Mouse (Mus musculus) heart, embryonic 16.5 days (tissue): ENCODE data around the gene Cct6b. TPM values are rescaled to one million over a fixed set of nuclear protein-coding genes. Genes with fewer than 3 reads are reported as not detected.
"Not testable (repeated sequence)": the region's sequence is repeated elsewhere in the genome, so short reads cannot be mapped to it uniquely, and the experiment has no call there.

Experiments used
- ATAC-seq: fragments of 200-750 bp; cut with Nextera tagmentation; replicated peaks from 2 replicates; pipeline ENCODE4 v1.8.0; 2017; ENCODE audit warnings: moderate number of reproducible peaks; ENCODE audit not compliant: insufficient read depth, low FRiP score; ENCODE audit errors: extremely low read depth
- H3K27ac ChIP-seq: fragments of 300-500 bp; sonication (generic); 2 replicates; pipeline ENCODE4 v1.5.1; 2014; ENCODE audit warnings: mild to moderate bottlenecking, low read length, control low read depth, moderate library complexity
- H3K27me3 ChIP-seq: fragments of 300-500 bp; sonication (generic); 2 replicates; pipeline ENCODE4 v1.6.1; 2014; ENCODE audit warnings: low read length, mixed read lengths; ENCODE audit not compliant: control insufficient read depth, insufficient read depth
- H3K36me3 ChIP-seq: fragments of 300-500 bp; sonication (generic); 2 replicates; pipeline ENCODE4 v1.6.1; 2014; ENCODE audit not compliant: control insufficient read depth, insufficient read depth
- H3K4me1 ChIP-seq: fragments of 300-500 bp; sonication (generic); 2 replicates; pipeline ENCODE4 v1.6.1; 2014; ENCODE audit warnings: low read length, mixed read lengths; ENCODE audit not compliant: control insufficient read depth, insufficient read depth
- H3K4me2 ChIP-seq: fragments of 300-500 bp; sonication (generic); 2 replicates; pipeline ENCODE4 v1.6.1; 2014; ENCODE audit warnings: low read depth, mild to moderate bottlenecking, control low read depth, low read length
- H3K4me3 ChIP-seq: fragments of 300-500 bp; sonication (generic); 2 replicates; pipeline ENCODE4 v1.5.1; 2014; ENCODE audit warnings: mild to moderate bottlenecking, control low read depth, low read length
- H3K9ac ChIP-seq: fragments of 300-500 bp; sonication (generic); 2 replicates; pipeline ENCODE4 v1.6.1; 2014; ENCODE audit warnings: low read length, control low read depth
- H3K9me3 ChIP-seq: fragments of 300-500 bp; sonication (generic); replicated peaks from 2 replicates; pipeline ENCODE4 v1.6.1; 2016; ENCODE audit warnings: low read length; ENCODE audit not compliant: control insufficient read depth
- WGBS: fragments of 180-500 bp; shearing (Covaris S2); extraction: QIAGEN DNeasy Blood & Tissue Kit; methylation state at CpG from one replicate; pipeline ENCODE4 v1.1.7; 2014; 5-methylcytosine and 5-hydroxymethylcytosine counted together
- polyA plus RNA-seq: library from polyadenylated mRNA; unstranded; fragments of >200 nt; fragmentation: Nextera tagmentation; extraction: Ambion mirVana; gene quantifications from 2 replicates; pipeline ENCODE4 v1.2.1, GENCODE M21; 2015

Gene Cct6b
- polyA plus RNA-seq, 1 experiment from 2014 or later, result 0.25 TPM

GRCm38 (mm10) chr11:82726862-82727261 is 37.3 kb downstream of the Cct6b start:
- H3K27ac ChIP-seq, result no peak overlapping the region
- WGBS, result 89% methylated on average over 2 of the region's 2 CpGs
- peaks cover 3% of the 10 kb centered on the region; the same call in 1 of the 2 replicates for H3K9me3 ChIP-seq
- ATAC-seq, result no peak
- H3K4me1 ChIP-seq, result no peaks in the 10 kb centered on the region
- H3K4me2 ChIP-seq, result no peak overlapping the region
- no peak overlapping the region for H3K4me3 ChIP-seq
- no peaks in the 10 kb centered on the region for H3K36me3 ChIP-seq
- no peak overlapping the region for H3K9ac ChIP-seq
- no peaks in the 10 kb centered on the region for H3K27me3 ChIP-seq

DNA sequence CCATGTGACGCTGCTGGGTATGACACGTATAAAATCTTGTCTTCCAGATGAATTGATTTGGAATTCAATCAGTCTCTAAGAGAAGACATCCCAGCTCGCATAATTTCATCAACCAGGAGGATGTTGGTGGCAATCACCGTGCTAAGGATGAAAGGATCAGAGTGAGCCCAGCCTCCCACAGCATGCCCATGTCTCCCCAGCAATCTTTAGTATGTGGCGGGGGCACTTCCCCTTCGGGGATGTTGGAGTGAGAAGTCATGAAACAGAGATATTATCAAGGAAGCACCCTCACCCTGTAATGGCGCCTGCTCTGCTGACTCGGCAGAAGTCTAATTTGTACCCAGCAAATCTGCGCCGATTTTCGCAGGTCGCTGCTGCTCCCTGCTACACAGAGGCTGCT is 44.8 kb downstream of the Cct6b start:
- Histone ChIP-seq H3K27me3 (no peaks in the 10 kb centered on the region), H3K4me2 (no peak overlapping the region), H3K27ac (no peak overlapping the region), H3K36me3 (no peaks in the 10 kb centered on the region), H3K4me1 (no peaks in the 10 kb centered on the region), H3K4me3 (no peak overlapping the region), H3K9me3 (no peaks in the 10 kb centered on the region), H3K9ac (no peak overlapping the region)
- ATAC-seq, result no peak
- 65% methylated on average over 12 of the region's 12 CpGs for WGBS

DNA sequence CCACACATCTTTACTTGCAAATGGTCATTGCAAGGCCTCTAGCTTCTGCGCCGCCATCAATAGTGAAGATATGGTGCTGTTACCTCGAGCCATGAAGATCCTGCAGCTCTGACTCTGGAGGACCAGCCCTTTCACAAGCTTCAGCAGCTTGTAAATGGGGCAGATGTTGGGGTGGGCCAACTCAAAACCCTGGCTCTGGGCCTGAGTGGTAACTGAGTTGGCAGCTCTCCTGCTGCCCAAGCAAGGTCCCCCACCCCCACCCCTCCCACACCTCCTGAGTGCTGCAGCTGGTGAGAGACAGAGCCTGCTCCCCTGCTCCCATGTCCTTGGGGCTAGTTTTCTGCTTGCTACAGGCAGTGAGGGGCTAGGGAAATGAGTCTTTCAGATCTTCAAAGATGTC is 51.4 kb downstream of the Cct6b start:
- Histone ChIP-seq H3K4me2 (no peak overlapping the region), H3K9ac (no peak overlapping the region), H3K27ac (no peak overlapping the region), H3K4me1 (no peaks in the 10 kb centered on the region), H3K36me3 (no peaks in the 10 kb centered on the region), H3K4me3 (no peak overlapping the region), H3K27me3 (no peaks in the 10 kb centered on the region), H3K9me3 (no peaks in the 10 kb centered on the region)
- 75% methylated on average over 3 of the region's 3 CpGs for WGBS
- ATAC-seq, result no peak

GRCm38 (mm10) chr11:82708934-82709333 is 55.2 kb downstream of the Cct6b start:
- Histone ChIP-seq H3K4me2 (no peak overlapping the region), H3K4me3 (no peak overlapping the region), H3K27me3 (0 out of 2 replicates have a peak, but pooled peaks cover 3% of the 10 kb centered on the region), H3K36me3 (no peaks in the 10 kb centered on the region), H3K27ac (no peak overlapping the region), H3K9ac (no peak overlapping the region), H3K4me1 (no peaks in the 10 kb centered on the region), H3K9me3 (no peaks in the 10 kb centered on the region)
- WGBS, result 63% methylated on average over 4 of the region's 4 CpGs
- no peak for ATAC-seq

GRCm38 (mm10) chr11:82705082-82705481 is 59.0 kb downstream of the Cct6b start:
- 72% methylated on average over 6 of the region's 6 CpGs for WGBS
- no peak for ATAC-seq

DNA sequence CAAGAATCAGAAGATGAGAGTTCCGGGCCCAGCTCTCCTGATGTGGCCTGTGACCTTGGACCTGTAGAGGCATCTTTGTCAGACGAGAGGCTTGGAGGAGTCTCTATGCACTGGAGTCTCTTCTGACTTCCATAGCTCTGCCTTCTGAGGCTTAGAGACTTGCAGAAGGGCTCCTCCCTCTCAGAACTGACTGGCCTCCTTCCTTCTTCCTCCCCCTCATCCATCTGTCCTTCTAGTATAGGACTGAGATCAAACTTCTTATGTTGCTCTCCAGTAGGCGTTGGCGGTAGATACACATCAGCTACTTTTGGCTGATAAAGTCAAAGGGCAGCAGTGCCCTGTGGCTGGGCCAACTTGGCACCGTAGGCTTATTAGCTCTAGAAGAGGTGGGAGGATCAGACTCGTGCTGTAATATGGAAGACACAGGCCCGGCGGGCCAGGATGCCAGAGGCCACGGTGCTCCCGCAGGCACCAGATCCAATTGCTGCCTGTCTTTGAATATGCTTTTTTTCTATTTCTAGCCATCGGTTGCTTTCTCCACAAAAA is 64.2 kb downstream of the Cct6b start:
- whole genome bisulfite sequencing, result 81% methylated on average over 11 of the region's 11 CpGs

More at GRCm38 (mm10) chr11:82705082-82705481, 59.0 kb downstream of the Cct6b start:
- no peak overlapping the region for H3K27ac ChIP-seq
- 0 out of 2 replicates have a peak, but pooled peaks cover 3% of the 10 kb centered on the region for H3K27me3 ChIP-seq
- no peak overlapping the region for H3K4me3 ChIP-seq
- H3K9me3 ChIP-seq, result no peaks in the 10 kb centered on the region
- H3K4me1 ChIP-seq, result no peaks in the 10 kb centered on the region
- no peaks in the 10 kb centered on the region for H3K36me3 ChIP-seq
- no peak overlapping the region for H3K4me2 ChIP-seq
- no peak overlapping the region for H3K9ac ChIP-seq

GRCm38 (mm10) chr11:82695930-82696329 is 68.2 kb downstream of the Cct6b start:
- H3K27ac ChIP-seq, result no peak overlapping the region
- WGBS, result 66% methylated on average over 7 of the region's 7 CpGs
- H3K4me3 ChIP-seq, result no peak overlapping the region
- no peak overlapping the region for H3K9ac ChIP-seq
- no peaks in the 10 kb centered on the region for H3K27me3 ChIP-seq
- H3K4me1 ChIP-seq, result no peaks in the 10 kb centered on the region
- no peak for ATAC-seq
- H3K4me2 ChIP-seq, result no peak overlapping the region
- H3K36me3 ChIP-seq, result no peaks in the 10 kb centered on the region
- no peaks in the 10 kb centered on the region for H3K9me3 ChIP-seq

More for the DNA sequence above, 64.2 kb downstream of the Cct6b start:
- no peaks in the 10 kb centered on the region for H3K4me1 ChIP-seq
- H3K9me3 ChIP-seq, result no peaks in the 10 kb centered on the region
- no peaks in the 10 kb centered on the region for H3K27me3 ChIP-seq
- no peaks in the 10 kb centered on the region for H3K36me3 ChIP-seq
- H3K9ac ChIP-seq, result no peak overlapping the region
- ATAC-seq, result no peak
- no peak overlapping the region for H3K4me2 ChIP-seq
- no peak overlapping the region for H3K27ac ChIP-seq
- H3K4me3 ChIP-seq, result no peak overlapping the region

GRCm38 (mm10) chr11:82694947-82695346 is 69.2 kb downstream of the Cct6b start:
- not testable (repeated sequence) for H3K4me3 ChIP-seq, H3K27ac ChIP-seq, H3K9me3 ChIP-seq, H3K27me3 ChIP-seq, H3K9ac ChIP-seq, H3K4me1 ChIP-seq, H3K4me2 ChIP-seq, H3K36me3 ChIP-seq, ATAC-seq

- H3K9me3 ChIP-seq, result no peaks in the 10 kb centered on the region
- ATAC-seq, result no peak
- H3K9ac ChIP-seq, result no peak overlapping the region
- H3K4me3 ChIP-seq, result no peak overlapping the region
- 74% methylated on average over 6 of the region's 6 CpGs for WGBS
- H3K27me3 ChIP-seq, result no peaks in the 10 kb centered on the region
- H3K4me1 ChIP-seq, result no peaks in the 10 kb centered on the region
- H3K4me2 ChIP-seq, result no peak overlapping the region
- no peaks in the 10 kb centered on the region for H3K36me3 ChIP-seq
- no peak overlapping the region for H3K27ac ChIP-seq
These were observed 71.5 kb downstream of the Cct6b start for GRCm38 (mm10) chr11:82692668-82693067.
